Mouse (Mus musculus) frontal cortex, postnatal 25 days (tissue): Measurements from ENCODE around the gene Tbcc.
A peak's percentile ranks its signal among the peaks of the same experiment; 100 is the strongest.

ENCODE experiments used
- DNase-seq, 2 experiments: peaks; one replicate each; pipeline ENCODE4 v3.0.0; 2022; ENCODE audit warnings: low spot score in 2 of 2

Tbcc gene

GRCm38 (mm10) chr17:46903876-46904490, 13.5 kb downstream of the Tbcc start:
- peak; percentile 59 to 67 for DNase-seq

- DNase-seq = no peak
Observed at GRCm38 (mm10) chr17:46910186-46910585, 19.7 kb downstream of the Tbcc start, which contains the start of gene Prph2. Prph2 (plus strand) TSS chr17:46910459.

GRCm38 (mm10) chr17:46912331-46912730, 21.8 kb downstream of the Tbcc start:
- no peak for DNase-seq

GRCm38 (mm10) chr17:46915129-46915528, 24.6 kb downstream of the Tbcc start:
- DNase-seq = no peak

- DNase-seq = no peak
Observed at GRCm38 (mm10) chr17:46918951-46919350, 28.5 kb downstream of the Tbcc start.

GRCm38 (mm10) chr17:46920855-46921254, 30.4 kb downstream of the Tbcc start:
- DNase-seq = no peak

GRCm38 (mm10) chr17:46926192-46926591, 35.7 kb downstream of the Tbcc start:
- DNase-seq = no peak

GRCm38 (mm10) chr17:46926941-46927340, 36.5 kb downstream of the Tbcc start:
- DNase-seq = no peak

GRCm38 (mm10) chr17:46927781-46928180, 37.3 kb downstream of the Tbcc start:
- DNase-seq = no peak

- no peak for DNase-seq
Observed at GRCm38 (mm10) chr17:46929277-46929676, 38.8 kb downstream of the Tbcc start.

GRCm38 (mm10) chr17:46929897-46930296, 39.4 kb downstream of the Tbcc start:
- DNase-seq = no peak

- DNase-seq = no peak
Observed at GRCm38 (mm10) chr17:46932961-46933360, 42.5 kb downstream of the Tbcc start.

- peak; percentile 38 to 52 for DNase-seq
Observed at GRCm38 (mm10) chr17:46933557-46934348, 43.3 kb downstream of the Tbcc start.

GRCm38 (mm10) chr17:46940461-46940860, 50.0 kb downstream of the Tbcc start:
- no peak for DNase-seq
